Mouse (Mus musculus): ENCODE data around the gene Mcu. TPM values are rescaled to one million over a fixed set of nuclear protein-coding genes. Genes with fewer than 3 reads are reported as not detected.

Gene Mcu
- polyA plus RNA-seq, 1 experiment from 2014 or later: 19.5 TPM

- Histone ChIP-seq H3K9me3 (replicated peaks; ENCODE audit: control insufficient read depth, low read length) (no peaks in the 10 kb centered on the region), H3K4me2 (ENCODE audit: low read length) (no peak overlapping the region), H3K27ac (ENCODE audit: low read depth, low read length) (no peak overlapping the region), H3K4me3 (ENCODE audit: low read depth, low read length) (no peak overlapping the region), H3K36me3 (ENCODE audit: control insufficient read depth, insufficient read depth, low read length) (no peaks in the 10 kb centered on the region), H3K4me1 (ENCODE audit: control insufficient read depth, insufficient read depth, low read length) (peaks cover 3% of the 10 kb centered on the region; the same call in 1 of the 2 replicates), H3K27me3 (replicated peaks; ENCODE audit: control insufficient read depth, insufficient read depth, low read length) (no peaks in the 10 kb centered on the region), H3K9ac (ENCODE audit: low read length) (no peak overlapping the region)
- DNase-seq (ENCODE audit: low spot score) (no peak), ATAC-seq (no peak)
- WGBS: 82% methylated on average over 10 of the region's 10 CpGs
Observed at GRCm38 (mm10) chr10:59621355-59621754, 4.9 kb upstream of the Mcu start.

DNA sequence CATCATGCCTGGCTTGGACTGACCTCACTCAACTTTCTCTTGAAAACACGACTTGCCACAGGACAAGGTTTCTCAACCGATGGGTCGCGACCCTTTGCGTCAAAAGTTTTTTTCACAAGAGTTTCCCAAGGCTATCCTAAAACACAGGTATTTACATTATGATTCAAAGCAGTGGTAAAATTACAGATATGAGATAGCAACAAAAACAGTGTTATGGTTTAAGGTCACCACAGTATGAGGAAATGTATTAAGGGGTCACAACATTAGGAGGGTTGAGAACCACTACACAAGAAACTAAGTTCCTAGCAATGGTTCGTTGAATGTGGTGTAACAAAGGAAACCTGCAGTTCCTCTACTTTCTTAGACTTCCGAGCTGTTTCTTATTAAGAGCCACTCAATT is 1.3 kb upstream of the Mcu start:
- H3K36me3 ChIP-seq (ENCODE audit: control insufficient read depth, insufficient read depth, low read length): no peaks in the 10 kb centered on the region
- WGBS: 94% methylated on average over 7 of the region's 7 CpGs
- no peaks in the 10 kb centered on the region for H3K9me3 ChIP-seq (replicated peaks; ENCODE audit: control insufficient read depth, low read length)
- no peak for DNase-seq (ENCODE audit: low spot score)
- H3K27me3 ChIP-seq (replicated peaks; ENCODE audit: control insufficient read depth, insufficient read depth, low read length): no peaks in the 10 kb centered on the region
- ATAC-seq: no peak
- H3K9ac ChIP-seq (ENCODE audit: low read length): no peak overlapping the region
- no peak overlapping the region for H3K4me2 ChIP-seq (ENCODE audit: low read length)
- H3K4me3 ChIP-seq (ENCODE audit: low read depth, low read length): no peak overlapping the region
- H3K27ac ChIP-seq (ENCODE audit: low read depth, low read length): no peak overlapping the region
- H3K4me1 ChIP-seq (ENCODE audit: control insufficient read depth, insufficient read depth, low read length): peaks cover 12% of the 10 kb centered on the region

- under 1% methylated on average over 44 of the region's 51 CpGs for WGBS
- Histone ChIP-seq H3K4me3 (ENCODE audit: low read depth, low read length) (peak within 1 kb of the TSS; percentile 86), H3K27ac (ENCODE audit: low read depth, low read length) (peak within 1 kb of the TSS; percentile 85), H3K9me3 (replicated peaks; ENCODE audit: control insufficient read depth, low read length) (no peaks in the 10 kb centered on the region), H3K27me3 (replicated peaks; ENCODE audit: control insufficient read depth, insufficient read depth, low read length) (no peaks in the 10 kb centered on the region), H3K4me1 (ENCODE audit: control insufficient read depth, insufficient read depth, low read length) (peaks cover 12% of the 10 kb centered on the region), H3K9ac (ENCODE audit: low read length) (peak within 1 kb of the TSS; percentile 91), H3K4me2 (ENCODE audit: low read length) (peak within 1 kb of the TSS; percentile 73), H3K36me3 (ENCODE audit: control insufficient read depth, insufficient read depth, low read length) (no peaks in the 10 kb centered on the region)
- ATAC-seq: peak; percentile 80
- DNase-seq (ENCODE audit: low spot score): peak; percentile 62
Observed at GRCm38 (mm10) chr10:59615981-59616520, 441 bp downstream of the Mcu start, which contains the start of gene Gm10322. Gm10322 (plus strand) TSS chr10:59616063.

- Histone ChIP-seq H3K4me1 (ENCODE audit: control insufficient read depth, insufficient read depth, low read length) (peaks cover 12% of the 10 kb centered on the region), H3K4me2 (ENCODE audit: low read length) (peak overlapping the region; percentile 73), H3K9me3 (replicated peaks; ENCODE audit: control insufficient read depth, low read length) (no peaks in the 10 kb centered on the region), H3K27ac (ENCODE audit: low read depth, low read length) (no peak overlapping the region), H3K36me3 (ENCODE audit: control insufficient read depth, insufficient read depth, low read length) (no peaks in the 10 kb centered on the region), H3K9ac (ENCODE audit: low read length) (peak overlapping the region; percentile 91; the same call in 1 of the 2 replicates), H3K4me3 (ENCODE audit: low read depth, low read length) (peak overlapping the region; percentile 86), H3K27me3 (replicated peaks; ENCODE audit: control insufficient read depth, insufficient read depth, low read length) (no peaks in the 10 kb centered on the region)
- WGBS: 29% methylated on average over 5 of the region's 5 CpGs
- no peak for DNase-seq (ENCODE audit: low spot score)
- ATAC-seq: no peak
Observed at GRCm38 (mm10) chr10:59615411-59615810, 1.1 kb downstream of the Mcu start.

DNA sequence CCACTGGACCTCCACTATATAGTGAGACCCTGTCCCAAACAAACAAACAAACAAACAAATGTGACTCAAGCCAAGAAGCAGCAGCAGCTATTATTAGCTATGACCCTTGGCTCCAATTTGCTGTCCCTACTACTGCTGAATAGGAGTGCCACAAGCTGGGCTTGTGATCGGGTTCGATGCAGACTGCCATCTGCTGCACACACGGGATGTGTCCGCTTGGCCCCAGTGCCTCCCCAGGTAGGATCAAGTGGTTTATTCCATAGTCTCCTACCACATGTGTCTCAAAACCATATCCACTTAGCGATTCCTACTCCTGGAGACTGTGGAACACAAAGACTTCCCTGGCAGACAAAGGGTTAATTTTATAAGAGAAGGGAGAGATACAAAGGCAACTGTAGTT is 2.4 kb downstream of the Mcu start:
- Histone ChIP-seq H3K27me3 (replicated peaks; ENCODE audit: control insufficient read depth, insufficient read depth, low read length) (no peaks in the 10 kb centered on the region), H3K36me3 (ENCODE audit: control insufficient read depth, insufficient read depth, low read length) (no peaks in the 10 kb centered on the region), H3K4me3 (ENCODE audit: low read depth, low read length) (no peak overlapping the region), H3K9me3 (replicated peaks; ENCODE audit: control insufficient read depth, low read length) (no peaks in the 10 kb centered on the region), H3K4me2 (ENCODE audit: low read length) (no peak overlapping the region), H3K9ac (ENCODE audit: low read length) (no peak overlapping the region), H3K27ac (ENCODE audit: low read depth, low read length) (no peak overlapping the region), H3K4me1 (ENCODE audit: control insufficient read depth, insufficient read depth, low read length) (peaks cover 12% of the 10 kb centered on the region)
- WGBS: 88% methylated on average over 5 of the region's 5 CpGs
- DNase-seq (ENCODE audit: low spot score) (no peak), ATAC-seq (no peak)

GRCm38 (mm10) chr10:59613276-59613675 is 3.2 kb downstream of the Mcu start:
- Histone ChIP-seq H3K27me3 (replicated peaks; ENCODE audit: control insufficient read depth, insufficient read depth, low read length) (no peaks in the 10 kb centered on the region), H3K4me2 (ENCODE audit: low read length) (no peak overlapping the region), H3K4me1 (ENCODE audit: control insufficient read depth, insufficient read depth, low read length) (peaks cover 12% of the 10 kb centered on the region), H3K36me3 (ENCODE audit: control insufficient read depth, insufficient read depth, low read length) (no peaks in the 10 kb centered on the region), H3K4me3 (ENCODE audit: low read depth, low read length) (no peak overlapping the region), H3K27ac (ENCODE audit: low read depth, low read length) (no peak overlapping the region), H3K9me3 (replicated peaks; ENCODE audit: control insufficient read depth, low read length) (no peaks in the 10 kb centered on the region), H3K9ac (ENCODE audit: low read length) (no peak overlapping the region)
- ATAC-seq: no peak
- 69% methylated on average over 5 of the region's 5 CpGs for WGBS
- no peak for DNase-seq (ENCODE audit: low spot score)

GRCm38 (mm10) chr10:59604879-59605464 is 11.5 kb downstream of the Mcu start:
- H3K4me2 ChIP-seq (ENCODE audit: low read length): no peak overlapping the region
- no peaks in the 10 kb centered on the region for H3K27me3 ChIP-seq (replicated peaks; ENCODE audit: control insufficient read depth, insufficient read depth, low read length)
- ATAC-seq (no peak), DNase-seq (ENCODE audit: low spot score) (no peak)
- H3K4me3 ChIP-seq (ENCODE audit: low read depth, low read length): no peak overlapping the region
- H3K9me3 ChIP-seq (replicated peaks; ENCODE audit: control insufficient read depth, low read length): no peaks in the 10 kb centered on the region
- no peak overlapping the region for H3K9ac ChIP-seq (ENCODE audit: low read length)
- 75% methylated on average over 11 of the region's 11 CpGs for WGBS
- H3K27ac ChIP-seq (ENCODE audit: low read depth, low read length): no peak overlapping the region
- no peaks in the 10 kb centered on the region for H3K4me1 ChIP-seq (ENCODE audit: control insufficient read depth, insufficient read depth, low read length)
- H3K36me3 ChIP-seq (ENCODE audit: control insufficient read depth, insufficient read depth, low read length): no peaks in the 10 kb centered on the region

DNA sequence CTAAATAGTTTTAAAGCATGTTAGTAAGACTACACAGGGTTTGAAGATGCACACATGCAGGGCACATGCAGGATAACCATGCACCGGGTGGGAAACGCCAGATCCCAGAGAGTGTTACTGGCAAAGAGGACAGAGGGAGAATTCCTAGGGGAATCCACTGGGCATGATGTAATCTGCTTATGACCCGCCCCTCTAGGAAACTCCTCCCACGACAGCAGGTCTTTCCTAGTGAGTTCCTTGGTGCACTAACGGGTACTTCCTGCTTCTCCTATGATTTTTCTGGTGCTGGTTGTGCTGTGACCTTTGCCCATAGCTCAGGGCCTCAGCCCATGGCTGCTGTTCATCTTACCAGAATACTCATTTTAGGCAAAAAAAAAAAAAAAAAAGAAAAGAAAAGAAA is 12.6 kb downstream of the Mcu start:
- 61% methylated on average over 5 of the region's 5 CpGs for WGBS
- Histone ChIP-seq H3K9ac (ENCODE audit: low read length) (no peak overlapping the region), H3K27ac (ENCODE audit: low read depth, low read length) (no peak overlapping the region), H3K4me2 (ENCODE audit: low read length) (no peak overlapping the region), H3K9me3 (replicated peaks; ENCODE audit: control insufficient read depth, low read length) (no peaks in the 10 kb centered on the region), H3K4me3 (ENCODE audit: low read depth, low read length) (no peak overlapping the region), H3K27me3 (replicated peaks; ENCODE audit: control insufficient read depth, insufficient read depth, low read length) (no peaks in the 10 kb centered on the region), H3K36me3 (ENCODE audit: control insufficient read depth, insufficient read depth, low read length) (no peaks in the 10 kb centered on the region), H3K4me1 (ENCODE audit: control insufficient read depth, insufficient read depth, low read length) (no peaks in the 10 kb centered on the region)
- no peak for DNase-seq (ENCODE audit: low spot score)
- ATAC-seq: no peak

DNA sequence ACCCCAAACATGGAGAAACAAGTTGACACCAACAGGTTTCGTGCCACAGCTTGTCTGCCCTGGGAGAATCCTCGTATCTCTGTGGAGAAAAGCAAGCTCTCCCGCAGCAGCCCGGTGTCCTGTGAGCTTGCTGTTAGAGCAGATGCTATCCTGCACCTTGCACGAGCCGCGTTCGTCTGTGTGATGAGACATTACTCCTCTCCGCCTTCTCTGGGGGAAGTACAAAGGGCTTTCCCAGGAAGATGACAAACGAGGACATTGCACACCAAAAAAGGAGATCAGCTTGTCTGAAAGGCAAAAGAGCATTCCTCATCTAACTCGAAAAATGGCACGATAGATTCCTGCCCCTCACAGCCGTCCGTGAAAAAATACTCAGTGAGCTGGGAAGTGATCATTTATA is 13.6 kb downstream of the Mcu start:
- Histone ChIP-seq H3K4me2 (ENCODE audit: low read length) (no peak overlapping the region), H3K9me3 (replicated peaks; ENCODE audit: control insufficient read depth, low read length) (no peaks in the 10 kb centered on the region), H3K27ac (ENCODE audit: low read depth, low read length) (no peak overlapping the region), H3K36me3 (ENCODE audit: control insufficient read depth, insufficient read depth, low read length) (no peaks in the 10 kb centered on the region), H3K4me3 (ENCODE audit: low read depth, low read length) (no peak overlapping the region), H3K9ac (ENCODE audit: low read length) (no peak overlapping the region), H3K4me1 (ENCODE audit: control insufficient read depth, insufficient read depth, low read length) (no peaks in the 10 kb centered on the region), H3K27me3 (replicated peaks; ENCODE audit: control insufficient read depth, insufficient read depth, low read length) (no peaks in the 10 kb centered on the region)
- WGBS: 73% methylated on average over 14 of the region's 14 CpGs
- no peak for ATAC-seq
- DNase-seq (ENCODE audit: low spot score): no peak

Measured in forebrain, embryonic 14.5 days (tissue).